Mouse (Mus musculus): ENCODE measurements around the gene Cep170b.

DNA sequence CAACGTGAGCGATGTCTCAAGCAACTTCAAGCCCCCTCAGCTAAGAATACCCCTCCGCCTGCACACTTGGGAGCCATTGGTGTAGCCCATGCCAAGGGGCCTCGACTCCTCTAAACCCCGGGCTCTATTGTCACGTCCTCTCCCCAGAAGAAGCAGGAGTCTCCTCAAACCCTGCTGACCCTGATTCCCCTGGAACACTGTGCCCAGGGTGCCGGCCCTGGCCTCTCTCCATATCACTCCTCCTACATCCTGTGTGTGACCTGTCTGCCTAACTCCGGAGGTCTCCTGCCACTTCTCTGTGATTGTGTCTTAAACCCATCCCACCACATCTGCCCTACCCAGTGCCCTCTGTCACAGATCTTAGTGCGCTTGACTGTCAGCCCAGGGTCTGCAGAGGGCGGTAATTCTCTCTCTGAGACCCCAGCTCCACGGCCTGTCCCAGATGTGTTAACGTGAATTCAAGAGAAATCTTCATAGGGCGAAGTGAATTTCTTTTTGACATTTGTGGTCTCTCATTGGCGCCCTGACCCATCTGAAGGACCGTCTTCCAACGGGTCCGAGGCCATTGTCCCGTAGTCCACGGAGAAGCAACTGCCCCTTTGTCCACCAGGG is 42.2 kb upstream of the Cep170b start:
- TF ChIP-seq CTCF (IDR thresholded peaks at IDR 0.05; ENCODE audit: control insufficient read depth, insufficient read depth, low read length) = no peak
- no peak for TF ChIP-seq POLR2A (IDR thresholded peaks at IDR 0.05; ENCODE audit: borderline replicate concordance, control insufficient read depth, low read depth, low read length)

All from bone marrow, adult 2 months (tissue).